Mouse (Mus musculus) testis, postnatal 14 days (tissue): Measurements from ENCODE around the gene Sgpp2.

ENCODE experiments used
- DNase-seq: peaks from one replicate; pipeline ENCODE4 v3.0.0; 2021; ENCODE audit warnings: low spot score

Sgpp2 gene

DNA sequence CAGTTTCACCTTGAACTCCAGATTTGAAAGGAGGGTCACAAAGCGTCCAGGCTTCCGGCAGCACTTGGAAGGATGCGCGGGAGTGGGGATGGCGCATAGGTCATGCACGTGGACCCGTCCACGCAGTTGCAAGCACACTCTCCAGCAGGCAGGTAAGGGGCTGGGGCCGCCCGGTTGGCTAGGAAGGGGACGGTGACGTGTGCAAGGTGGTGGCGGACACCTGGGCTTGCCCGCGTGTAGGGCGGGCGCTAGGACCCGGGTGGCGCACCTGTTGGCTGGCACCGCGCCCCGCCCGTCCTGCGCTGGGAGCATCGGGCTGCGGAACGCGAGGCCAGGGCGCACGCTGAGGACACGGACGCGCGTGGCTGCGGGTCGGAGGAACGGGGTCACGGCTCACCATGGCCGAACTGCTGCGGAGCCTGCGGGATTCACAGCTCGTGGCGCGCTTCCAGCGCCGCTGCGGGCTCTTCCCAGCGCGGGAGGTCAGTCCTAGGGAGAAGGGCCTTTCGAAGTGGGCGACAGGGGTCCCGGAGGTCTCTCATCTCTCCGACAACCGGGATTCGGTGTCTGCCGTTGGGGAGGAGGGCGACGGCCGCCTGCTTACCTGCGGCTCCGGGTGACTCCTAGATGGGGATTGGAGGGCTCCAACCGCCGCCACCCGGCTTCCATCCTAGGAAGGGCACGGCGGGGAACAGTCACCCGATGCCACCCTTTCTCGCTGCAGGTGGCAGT lies at the start of gene Sgpp2:
Sgpp2 (plus strand) TSS at position 325 of the 732 bp plus-strand sequence.
- DNase-seq: peak; percentile 31

DNA sequence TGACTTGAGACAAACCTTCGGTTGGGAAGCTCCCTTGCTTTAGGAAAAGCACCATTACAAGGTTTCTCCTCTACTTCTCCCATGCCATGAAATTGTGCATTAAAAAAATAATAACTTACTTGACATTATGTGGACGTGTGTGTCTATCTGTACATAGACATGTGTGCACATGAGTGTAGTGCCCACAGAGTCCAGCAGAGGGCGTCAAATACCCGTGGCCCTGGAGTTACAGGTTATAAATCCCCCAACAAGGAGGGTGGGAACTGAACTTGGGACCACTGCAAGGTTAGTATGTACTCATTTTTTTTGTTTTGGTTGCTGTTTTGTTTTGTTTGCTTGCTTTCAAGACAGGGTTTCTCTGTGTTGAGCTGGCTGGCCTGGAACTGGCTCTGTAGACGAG lies 42.6 kb upstream of the Sgpp2 start:
- peak; percentile 23 for DNase-seq

DNA sequence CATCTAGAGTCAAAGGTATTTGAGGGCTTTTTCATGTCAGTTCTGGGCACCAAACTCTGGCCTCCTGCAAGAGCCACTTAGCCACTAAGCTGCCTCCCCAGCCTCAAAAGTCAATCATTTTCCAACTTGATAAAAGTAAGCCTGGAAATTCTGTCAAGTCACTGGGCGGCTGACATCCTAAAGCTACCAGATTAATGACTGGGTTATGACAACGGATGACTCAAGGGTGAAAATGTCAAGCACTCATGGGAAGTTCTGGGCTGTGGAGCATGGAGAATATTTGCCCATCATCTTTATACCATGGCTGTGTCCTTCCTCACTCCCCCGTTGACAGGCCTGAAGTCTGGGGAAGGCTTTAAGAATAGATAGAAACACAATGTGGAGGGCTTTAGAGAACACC lies 37.2 kb upstream of the Sgpp2 start:
- no peak for DNase-seq

DNA sequence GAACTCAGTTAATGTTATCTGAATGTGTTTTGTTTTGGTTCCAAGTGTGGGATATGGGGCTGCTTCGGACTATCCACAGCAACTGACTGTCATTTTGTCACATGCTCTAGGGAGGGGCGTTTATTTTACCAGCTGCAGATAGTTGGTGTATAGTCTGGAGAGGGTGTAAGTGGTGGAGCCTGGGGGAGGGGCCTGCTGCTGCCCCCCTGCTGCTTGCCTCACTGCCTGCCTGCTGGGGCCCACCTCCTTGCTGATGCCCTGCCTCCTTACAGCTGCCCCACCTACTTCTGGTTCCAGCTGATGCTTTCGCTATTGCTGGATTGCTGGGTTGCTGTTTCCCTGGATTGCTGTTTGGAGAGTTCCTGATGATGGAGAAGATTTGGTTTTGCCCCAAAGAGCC lies 31.0 kb upstream of the Sgpp2 start:
- DNase-seq: no peak

DNA sequence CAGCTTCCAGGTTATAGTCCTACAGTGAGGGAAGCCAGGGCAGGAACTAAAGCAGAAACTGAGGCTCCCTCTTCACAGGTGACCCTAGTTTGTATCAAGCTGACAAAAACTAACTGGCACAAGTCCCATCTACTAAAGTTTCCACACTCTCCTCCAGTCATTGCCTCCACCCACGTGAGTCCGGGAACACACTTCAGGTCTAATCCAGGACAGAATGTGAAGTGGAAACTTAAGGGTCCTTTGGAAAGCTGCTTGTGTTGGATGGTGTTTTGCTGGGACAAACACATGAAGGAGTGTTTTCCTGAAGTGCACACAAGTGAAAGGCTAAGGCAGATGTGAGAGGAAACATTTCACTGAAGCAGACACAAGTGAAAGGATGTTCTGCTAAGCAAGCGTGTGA lies 17.7 kb upstream of the Sgpp2 start:
- no peak for DNase-seq

DNA sequence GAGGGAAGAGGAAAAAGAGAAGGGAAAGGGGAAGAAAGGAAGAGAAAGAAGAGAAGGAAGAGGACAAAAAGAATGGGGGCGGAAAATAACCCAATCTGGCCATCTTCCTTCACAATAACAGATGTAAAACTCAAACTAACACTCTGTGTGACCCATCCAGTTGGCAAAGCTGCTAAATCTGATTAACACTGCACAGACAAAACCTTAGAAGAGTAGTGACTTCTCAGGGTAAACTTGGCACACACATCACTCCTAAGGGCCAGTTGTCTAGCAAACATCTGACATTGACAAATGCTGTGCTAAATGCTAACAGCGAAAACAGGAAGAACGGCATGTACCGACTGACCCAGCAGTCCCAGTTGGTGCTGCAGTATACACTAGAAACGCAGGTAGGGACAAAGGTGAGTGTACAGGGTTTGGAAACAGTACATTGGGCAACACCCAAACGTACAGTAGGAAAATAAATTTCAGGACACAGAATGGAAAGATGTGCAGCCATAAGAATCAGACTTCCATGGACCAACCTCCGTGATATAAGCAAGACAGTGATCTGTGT lies 10.4 kb upstream of the Sgpp2 start:
- DNase-seq: no peak

DNA sequence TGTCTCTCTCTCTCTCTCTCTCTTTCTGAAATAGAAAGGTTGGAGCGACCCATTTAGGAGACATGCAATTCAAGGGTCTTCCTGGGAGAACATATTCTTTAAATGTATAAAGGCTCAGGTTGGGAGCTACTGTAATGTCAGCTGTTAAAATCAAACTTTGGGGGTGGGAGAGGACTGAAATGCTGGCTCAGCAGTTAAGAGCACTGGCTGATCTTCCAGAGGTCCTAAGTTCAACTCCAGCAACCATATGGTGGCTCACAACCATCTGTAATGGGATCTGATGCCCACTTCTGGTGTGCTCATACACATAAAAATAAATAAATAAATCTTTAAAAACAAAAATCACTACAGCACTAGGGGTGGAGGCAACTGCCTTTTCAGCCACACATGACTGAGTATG lies 1.5 kb upstream of the Sgpp2 start:
- no peak for DNase-seq

DNA sequence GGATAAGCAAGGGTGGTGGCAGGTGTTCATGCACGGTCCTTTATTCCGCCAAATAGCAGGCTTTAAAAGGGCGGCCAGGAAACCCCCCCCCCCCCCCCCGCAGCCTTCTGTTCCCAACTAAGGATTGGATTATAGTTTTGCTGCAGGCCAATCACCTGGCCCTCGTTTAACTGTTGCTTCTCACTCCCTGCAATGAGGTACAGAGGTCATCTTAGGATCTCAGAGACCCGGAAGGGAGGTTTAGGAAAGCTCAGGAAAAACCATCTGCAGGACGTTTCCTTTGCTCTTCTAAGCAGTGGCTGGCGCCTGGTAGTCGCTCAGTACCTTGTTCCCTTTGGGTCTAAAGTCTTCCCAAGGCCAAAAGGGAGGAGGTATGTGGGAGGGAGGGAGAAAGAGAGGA lies 865 bp upstream of the Sgpp2 start:
- no peak for DNase-seq

DNA sequence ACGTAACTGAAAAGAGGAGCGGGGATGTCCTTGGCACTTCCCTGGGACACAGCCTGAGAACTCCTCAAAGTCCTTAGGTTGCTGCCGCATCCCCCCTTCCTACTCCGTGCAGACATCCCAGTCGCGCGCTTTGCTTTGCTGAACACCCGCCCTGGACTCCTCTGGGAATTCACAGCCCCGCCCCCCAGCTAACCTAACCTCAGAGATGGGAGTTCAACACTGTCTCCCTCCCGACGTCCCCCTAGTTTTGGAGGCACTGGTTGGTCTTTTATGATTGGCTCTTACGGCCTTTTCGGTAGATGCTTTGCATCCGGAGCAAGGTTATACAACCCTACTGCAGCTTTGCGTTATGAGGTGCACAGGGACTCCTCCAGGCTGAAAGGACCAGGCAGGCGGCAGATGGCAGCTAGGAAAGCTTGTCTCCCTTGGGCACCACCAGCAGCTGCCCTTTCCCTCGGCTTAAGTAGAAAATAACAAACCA lies 756 bp downstream of the Sgpp2 start:
- DNase-seq: peak; percentile 22

DNA sequence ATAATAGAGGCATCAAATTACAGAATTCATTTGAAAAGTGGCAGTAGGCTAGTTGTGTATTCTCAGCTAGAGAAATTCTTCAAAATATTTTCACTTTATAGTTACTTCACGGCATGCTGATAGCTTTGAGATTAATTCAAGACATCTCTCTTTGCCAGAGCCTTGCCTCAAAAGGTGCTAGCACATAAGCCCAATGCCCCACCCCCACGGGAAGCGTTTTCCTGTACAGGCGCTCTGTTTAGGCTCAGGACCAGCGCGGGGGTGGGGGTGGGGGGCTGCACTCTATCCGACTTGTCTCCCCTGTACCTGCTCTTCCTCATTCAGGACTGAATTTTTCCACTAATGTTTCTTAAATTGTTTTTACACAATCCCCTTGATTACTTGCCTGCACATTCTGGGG lies 1.3 kb downstream of the Sgpp2 start:
- no peak for DNase-seq

DNA sequence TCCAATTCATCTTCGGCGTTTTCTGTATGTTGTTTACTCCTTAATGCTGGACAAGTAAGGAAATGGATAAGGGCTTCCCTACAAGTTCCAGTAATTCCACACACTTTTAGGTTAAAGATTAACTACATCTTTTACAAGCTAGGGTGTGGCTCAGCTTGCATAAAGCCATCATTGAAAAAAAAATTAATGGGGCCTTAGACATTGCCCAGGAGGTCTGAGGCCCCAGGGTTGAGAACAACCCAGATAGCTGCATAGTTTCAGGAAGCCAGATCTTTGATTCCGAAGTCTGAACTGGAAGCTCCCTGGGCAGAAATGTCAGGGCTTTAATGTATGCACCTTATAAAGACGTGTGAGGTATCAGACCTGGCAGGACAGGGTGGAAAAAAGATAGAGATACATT lies 2.8 kb downstream of the Sgpp2 start:
- DNase-seq: no peak

DNA sequence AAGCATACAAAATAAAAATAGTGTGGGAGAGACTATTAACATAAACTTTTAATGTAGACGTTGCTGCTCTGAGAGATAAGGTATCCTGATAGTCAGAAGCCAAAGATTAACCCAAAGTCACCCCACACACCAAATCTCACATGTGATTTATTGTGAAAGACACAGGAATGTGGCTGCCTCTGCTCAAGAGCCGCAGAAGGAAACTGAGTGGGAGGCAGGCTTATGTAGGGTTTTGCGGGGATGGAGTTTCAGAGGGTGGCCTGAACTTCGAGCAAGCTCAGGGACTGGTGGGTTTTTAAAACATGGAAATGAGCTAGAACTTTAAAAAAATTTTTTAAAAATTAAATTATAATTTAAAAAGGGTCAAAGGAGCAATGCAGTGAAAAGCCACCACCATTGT lies 3.8 kb downstream of the Sgpp2 start:
- DNase-seq: no peak

DNA sequence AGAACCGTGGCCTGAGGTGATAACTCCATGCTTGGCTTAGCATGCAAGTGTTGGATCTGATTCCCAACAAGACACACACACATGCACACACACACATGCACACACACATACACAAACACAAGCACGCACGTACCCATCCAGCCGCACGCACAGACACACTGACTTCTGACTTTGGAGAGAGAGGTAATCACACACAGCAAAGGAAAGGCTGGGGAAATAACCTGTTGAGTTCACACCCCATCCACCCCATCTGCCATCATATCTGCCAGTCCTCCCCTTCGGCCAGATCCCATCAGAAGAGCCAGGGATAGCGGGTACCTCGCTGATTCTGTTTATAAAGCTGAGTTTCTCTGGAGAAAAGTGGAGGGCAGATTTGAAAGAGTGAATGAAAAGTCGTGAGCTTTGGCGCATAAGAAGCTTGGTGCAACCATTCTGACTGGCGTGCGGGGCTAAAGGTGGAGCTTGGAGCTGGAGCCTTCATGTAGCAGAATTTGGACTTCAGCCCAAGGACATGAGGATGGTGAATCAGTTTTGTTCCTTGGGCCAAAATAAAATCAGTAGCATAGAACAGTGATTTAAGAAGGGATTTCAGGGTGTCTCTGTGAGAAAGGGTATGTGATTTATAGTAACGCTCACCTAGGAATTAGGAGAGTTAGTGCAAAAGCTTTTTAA lies 8.1 kb downstream of the Sgpp2 start:
- DNase-seq: no peak

DNA sequence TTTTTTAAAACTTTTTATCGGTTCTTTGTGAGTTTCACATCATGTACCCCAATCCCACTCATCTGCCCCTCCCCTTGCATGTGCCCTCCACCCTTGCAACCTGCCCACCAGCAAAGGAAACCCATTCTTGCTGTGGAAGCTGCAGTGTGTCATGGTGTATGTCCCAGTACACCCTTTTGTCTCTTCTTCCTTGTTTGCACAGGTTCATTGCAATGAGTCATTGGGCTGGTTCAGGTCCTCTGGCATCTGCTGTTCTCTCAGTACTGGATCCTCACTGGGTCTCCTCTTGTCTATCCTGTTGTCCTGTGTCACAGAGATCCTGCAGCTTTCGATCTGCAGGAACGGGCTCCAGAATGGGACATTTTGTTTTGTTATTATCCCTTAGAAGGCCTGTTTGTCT lies 10.1 kb downstream of the Sgpp2 start:
- DNase-seq: no peak

DNA sequence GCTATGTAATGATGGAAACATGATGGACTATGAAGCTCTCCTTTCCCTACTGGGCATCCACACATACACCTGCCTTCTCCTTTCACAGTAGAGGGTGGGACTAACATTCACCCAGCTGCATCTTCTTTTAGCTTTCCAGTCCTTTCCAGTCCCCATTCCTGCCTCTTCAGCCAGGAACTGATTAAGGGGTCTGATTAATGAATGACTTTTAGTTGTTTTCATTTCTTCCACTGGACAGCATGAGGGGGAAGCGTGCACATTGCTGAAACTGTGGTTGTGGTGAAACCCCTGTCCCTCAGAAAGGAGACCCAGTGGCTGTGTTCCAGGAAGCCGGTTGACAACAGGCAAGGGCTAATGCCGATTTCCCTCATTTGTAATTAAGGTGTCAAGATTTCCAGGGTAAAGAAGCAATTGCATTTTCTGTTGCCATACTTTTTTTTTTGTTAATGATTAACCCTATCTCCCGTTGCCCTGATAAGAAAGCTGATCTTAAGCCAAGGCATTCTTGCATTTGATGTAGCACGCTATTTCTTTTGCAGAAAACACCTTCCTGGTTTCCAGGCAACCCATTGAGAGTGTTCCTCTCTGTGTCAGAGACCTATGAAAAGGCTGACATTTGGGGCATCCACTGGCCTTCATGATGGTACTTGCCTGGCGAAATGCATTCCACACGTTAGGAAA lies 12.1 kb downstream of the Sgpp2 start:
- DNase-seq: no peak

DNA sequence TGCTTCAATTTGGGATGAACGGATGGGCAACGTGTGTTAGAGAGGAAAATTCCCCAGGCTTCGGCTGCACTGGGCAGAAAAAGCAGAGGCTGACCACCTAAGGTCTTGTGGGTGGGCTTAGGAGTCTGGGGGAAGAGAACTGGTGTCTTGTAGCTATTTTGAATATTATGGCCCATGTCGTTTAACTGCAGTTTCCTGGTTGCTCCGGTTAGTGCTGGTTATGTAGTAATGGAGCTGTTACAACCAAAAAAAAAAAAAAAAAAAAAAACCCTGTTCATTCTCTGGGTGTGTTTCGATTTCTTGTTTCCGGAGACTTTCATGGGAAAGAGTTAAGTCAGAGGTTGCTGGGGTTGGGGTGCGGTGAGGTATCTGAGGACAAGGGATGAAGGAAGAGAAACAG lies 12.7 kb downstream of the Sgpp2 start:
- no peak for DNase-seq

DNA sequence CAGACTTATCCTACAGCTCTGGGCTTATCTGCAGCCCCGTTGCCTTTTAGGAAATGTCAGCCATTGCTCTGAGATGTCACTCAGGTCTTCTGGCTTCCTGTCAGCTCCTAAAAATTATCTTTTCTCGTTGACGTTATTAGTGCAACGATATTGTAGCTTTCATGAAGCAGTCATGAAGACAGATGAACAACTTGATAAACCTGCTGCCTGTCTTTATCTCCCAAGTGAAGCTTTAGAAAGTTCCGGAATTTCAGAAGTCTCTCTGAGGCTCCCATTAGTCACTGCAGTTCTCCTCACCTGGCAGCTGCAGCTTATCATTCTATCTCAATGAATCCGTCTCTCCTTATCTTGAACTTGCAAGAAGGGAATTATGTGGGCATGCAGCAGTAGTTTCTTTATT lies 13.9 kb downstream of the Sgpp2 start:
- DNase-seq: no peak

DNA sequence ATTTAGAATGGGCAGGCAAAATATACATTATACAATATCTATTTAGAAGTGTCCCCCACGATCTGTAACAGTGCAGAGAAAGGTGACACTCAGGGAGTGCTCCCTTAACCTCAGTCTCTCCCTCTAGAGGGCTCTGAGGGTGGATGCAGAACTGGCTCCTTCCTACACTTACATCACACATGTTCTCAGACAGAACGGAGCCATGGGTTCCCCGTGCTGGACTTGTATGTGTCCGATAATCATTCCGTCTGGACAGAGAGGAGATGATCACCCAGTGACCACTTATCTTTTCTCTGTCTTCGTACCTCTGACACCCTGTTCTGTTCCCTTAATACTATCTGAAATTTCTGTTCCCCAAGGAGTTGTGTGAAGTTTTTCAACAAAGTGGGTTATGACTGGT lies 15.7 kb downstream of the Sgpp2 start:
- DNase-seq: no peak

DNA sequence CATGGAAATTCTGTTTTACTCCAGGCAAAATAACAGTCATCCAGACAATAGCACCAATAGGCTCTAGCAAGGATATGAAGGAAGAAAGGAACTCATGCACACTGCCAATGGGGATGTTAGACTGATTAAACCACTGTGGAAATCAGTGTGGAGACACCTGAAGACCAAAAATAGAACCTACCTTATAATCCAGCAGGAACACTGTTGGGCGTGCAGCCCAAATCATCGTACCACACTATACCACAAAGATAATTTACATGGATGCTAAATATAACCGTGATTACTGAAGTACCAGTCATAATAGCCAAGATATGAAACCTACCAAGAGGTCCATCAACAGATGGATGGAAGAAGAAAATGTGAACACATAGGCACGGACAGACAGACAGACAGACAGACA lies 18.5 kb downstream of the Sgpp2 start:
- DNase-seq: no peak

DNA sequence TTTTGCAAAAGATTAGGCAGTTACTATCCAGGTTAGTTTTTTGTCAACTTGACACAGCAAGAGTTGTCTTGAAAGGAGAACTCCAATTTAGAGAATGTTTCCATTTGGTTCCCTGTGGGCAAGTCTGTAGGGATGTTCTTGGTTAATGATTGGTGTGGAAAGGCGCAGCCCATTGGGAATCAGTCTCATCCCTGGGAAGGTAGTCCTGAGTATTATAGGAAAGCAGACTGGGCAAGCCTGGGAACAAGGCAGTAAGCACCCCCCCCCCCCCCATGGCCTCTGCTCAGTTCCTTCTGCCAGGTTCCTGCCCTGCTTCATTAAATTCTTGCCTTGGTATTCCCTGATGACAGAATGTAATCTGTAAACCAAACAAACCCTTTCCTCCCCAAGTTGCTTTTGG lies 19.7 kb downstream of the Sgpp2 start:
- no peak for DNase-seq

DNA sequence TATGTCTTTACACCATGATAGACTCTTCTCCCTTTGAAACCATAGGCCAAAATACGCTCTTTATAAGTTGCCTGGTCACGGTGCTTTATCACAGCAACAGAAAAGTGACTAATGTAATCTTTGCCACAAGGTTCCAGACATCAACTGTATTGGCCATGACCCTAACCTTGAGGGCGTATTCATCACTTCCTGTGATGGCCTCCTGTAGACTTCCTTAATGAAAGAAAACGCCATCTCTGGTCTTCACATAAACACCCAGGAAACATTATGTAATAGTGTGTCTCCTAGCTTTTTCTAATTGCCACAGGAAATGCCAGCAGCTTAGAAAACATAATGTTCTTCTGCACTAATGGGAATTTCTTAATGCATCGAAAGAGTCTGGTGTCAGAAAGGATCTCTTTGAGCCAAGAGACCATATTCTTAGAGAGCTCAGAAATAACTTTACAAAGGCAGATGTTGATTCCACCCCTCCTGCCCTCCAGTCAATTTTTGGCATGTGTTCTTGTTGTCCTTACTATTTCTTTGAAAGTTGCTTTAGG lies 20.5 kb downstream of the Sgpp2 start:
- no peak for DNase-seq

DNA sequence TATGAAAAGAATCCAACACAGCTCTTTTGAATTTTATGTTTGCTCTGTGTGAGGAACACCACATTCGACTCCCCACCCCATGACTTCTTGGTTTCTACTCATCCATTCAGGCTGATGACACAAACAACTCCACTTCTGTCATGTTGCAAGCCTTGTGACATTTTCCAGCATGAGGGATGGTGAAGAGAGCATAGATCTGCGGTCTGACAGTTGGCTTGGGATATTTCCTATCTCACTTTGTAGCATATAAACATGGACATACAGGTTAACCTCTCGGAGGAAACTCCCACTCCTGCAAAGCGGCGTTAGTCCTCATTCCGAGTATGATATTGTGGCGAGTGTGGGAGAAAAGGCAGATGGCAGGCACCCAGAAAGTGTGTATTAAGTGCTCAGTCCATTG lies 27.6 kb downstream of the Sgpp2 start:
- no peak for DNase-seq

DNA sequence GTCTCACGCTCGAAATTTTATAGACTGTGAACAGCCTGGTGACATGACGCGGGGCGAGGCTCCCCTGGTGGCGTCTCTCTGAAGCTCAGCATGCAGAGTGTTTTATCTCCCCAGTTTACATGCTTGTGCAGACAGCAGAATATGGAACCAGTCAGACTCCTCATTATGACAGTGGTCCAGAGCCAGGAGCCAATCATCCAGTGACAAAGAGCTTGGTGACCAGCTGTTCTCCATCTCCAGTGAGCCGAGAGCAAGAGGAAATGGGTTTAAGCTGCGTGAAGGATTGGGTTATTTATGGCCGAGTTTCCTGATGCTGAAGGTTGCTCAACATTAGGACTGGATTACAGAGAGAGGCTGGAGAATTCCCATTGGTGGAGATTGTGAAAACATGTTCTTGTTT lies 28.1 kb downstream of the Sgpp2 start:
- DNase-seq: no peak
